Mouse (Mus musculus) lung, embryonic 14.5 days (tissue): ENCODE measurements around the gene Ppp1r16b. TPM values are rescaled to one million over a fixed set of nuclear protein-coding genes. Genes with fewer than 3 reads are reported as not detected.

Experiments
- ATAC-seq: fragments of 200-750 bp; cut with Nextera tagmentation; 2 replicates; pipeline ENCODE4 v1.8.0; 2017; ENCODE audit warnings: mild to moderate bottlenecking, moderate TSS enrichment, moderate library complexity; ENCODE audit not compliant: insufficient read depth
- DNase-seq: peaks from one replicate; pipeline ENCODE4 v3.0.0-alpha.2; 2015
- H3K27ac ChIP-seq: fragments of 300-500 bp; sonication (generic); 2 replicates; pipeline ENCODE4 v1.5.1; 2014; ENCODE audit warnings: low read depth, mild to moderate bottlenecking, moderate library complexity
- H3K27me3 ChIP-seq: fragments of 300-500 bp; sonication (generic); 2 replicates; pipeline ENCODE4 v1.6.1; 2014; ENCODE audit warnings: low read length, control low read depth; ENCODE audit not compliant: insufficient read depth
- H3K36me3 ChIP-seq: fragments of 300-500 bp; sonication (generic); 2 replicates; pipeline ENCODE4 v1.6.1; 2014; ENCODE audit warnings: control low read depth; ENCODE audit not compliant: insufficient read depth
- H3K4me1 ChIP-seq: fragments of 300-500 bp; sonication (generic); 2 replicates; pipeline ENCODE4 v1.6.1; 2014; ENCODE audit warnings: antibody characterized with exemption, control low read depth; ENCODE audit not compliant: insufficient read depth
- H3K4me2 ChIP-seq: fragments of 300-500 bp; sonication (generic); 2 replicates; pipeline ENCODE4 v1.6.1; 2014; ENCODE audit warnings: mild to moderate bottlenecking
- H3K4me3 ChIP-seq: fragments of 300-500 bp; sonication (generic); 2 replicates; pipeline ENCODE4 v1.5.1; 2014; ENCODE audit warnings: low read depth, low read length
- H3K9ac ChIP-seq: fragments of 300-500 bp; sonication (generic); 2 replicates; pipeline ENCODE4 v1.6.1; 2014
- H3K9me3 ChIP-seq: fragments of 300-500 bp; sonication (generic); 2 replicates; pipeline ENCODE4 v1.6.1; 2016; ENCODE audit warnings: low read depth, low read length, control low read depth
- CTCF ChIP-seq: IDR thresholded peaks from 2 replicates; pipeline ENCODE4 v1.5.1; 2016; ENCODE audit warnings: antibody characterized with exemption, low read depth
- WGBS: fragments of 180-500 bp; shearing (Covaris S2); extraction: QIAGEN DNeasy Blood & Tissue Kit; methylation state at CpG from one replicate; pipeline ENCODE4 v1.1.7; 2014; 5-methylcytosine and 5-hydroxymethylcytosine counted together
- polyA plus RNA-seq: library from polyadenylated mRNA; unstranded; fragments of >200 nt; fragmentation: Nextera tagmentation; extraction: Ambion mirVana; gene quantifications from 2 replicates; pipeline ENCODE4 v1.2.1, GENCODE M21; 2014

Gene Ppp1r16b
- polyA plus RNA-seq, 1 experiment from 2014 or later, result 17.6 TPM

GRCm38 (mm10) chr2:158711929-158712751 lies 46.9 kb downstream of the Ppp1r16b start:
- DNase-seq (peak; percentile 71), ATAC-seq (peak; percentile 39; the same call in 1 of the 2 replicates)
- Histone ChIP-seq H3K36me3 (no peaks in the 10 kb centered on the region), H3K9me3 (no peaks in the 10 kb centered on the region), H3K4me1 (0 out of 2 replicates have a peak, but pooled peaks cover 3% of the 10 kb centered on the region), H3K4me2 (no peak overlapping the region), H3K4me3 (no peak overlapping the region), H3K9ac (no peak overlapping the region), H3K27ac (no peak overlapping the region), H3K27me3 (no peaks in the 10 kb centered on the region)
- WGBS, result 38% methylated on average over 12 of the region's 12 CpGs
- TF ChIP-seq CTCF, result no peak

GRCm38 (mm10) chr2:158714826-158715225 lies 49.6 kb downstream of the Ppp1r16b start:
- H3K9ac ChIP-seq, result no peak overlapping the region
- no peak for ATAC-seq
- WGBS, result 70% methylated on average over 6 of the region's 6 CpGs
- no peaks in the 10 kb centered on the region for H3K9me3 ChIP-seq
- no peak overlapping the region for H3K4me3 ChIP-seq
- no peak for TF ChIP-seq CTCF
- DNase-seq, result no peak
- 0 out of 2 replicates have a peak, but pooled peaks cover 3% of the 10 kb centered on the region for H3K4me1 ChIP-seq
- H3K27me3 ChIP-seq, result no peaks in the 10 kb centered on the region
- no peak overlapping the region for H3K4me2 ChIP-seq
- no peaks in the 10 kb centered on the region for H3K36me3 ChIP-seq
- no peak overlapping the region for H3K27ac ChIP-seq

- Histone ChIP-seq H3K4me2 (no peak overlapping the region), H3K27ac (no peak overlapping the region), H3K27me3 (no peaks in the 10 kb centered on the region), H3K4me3 (no peak overlapping the region), H3K9ac (no peak overlapping the region), H3K9me3 (no peaks in the 10 kb centered on the region), H3K4me1 (0 out of 2 replicates have a peak, but pooled peaks cover 3% of the 10 kb centered on the region), H3K36me3 (no peaks in the 10 kb centered on the region)
- TF ChIP-seq CTCF, result no peak
- DNase-seq (no peak), ATAC-seq (peak; percentile 71; the same call in 1 of the 2 replicates)
- WGBS, result 14% methylated on average over 5 of the region's 5 CpGs
These were observed 50.9 kb downstream of the Ppp1r16b start for GRCm38 (mm10) chr2:158716066-158716465.

- DNase-seq, result no peak
- no peak for TF ChIP-seq CTCF
- WGBS, result 76% methylated on average over 5 of the region's 5 CpGs
- Histone ChIP-seq H3K9me3 (no peaks in the 10 kb centered on the region), H3K4me3 (no peak overlapping the region), H3K4me2 (no peak overlapping the region), H3K27ac (no peak overlapping the region), H3K27me3 (no peaks in the 10 kb centered on the region), H3K9ac (no peak overlapping the region), H3K4me1 (no peaks in the 10 kb centered on the region), H3K36me3 (no peaks in the 10 kb centered on the region)
- no peak for ATAC-seq
These were observed 52.6 kb downstream of the Ppp1r16b start for GRCm38 (mm10) chr2:158717551-158718418.

- no peaks in the 10 kb centered on the region for H3K36me3 ChIP-seq
These were observed 53.8 kb downstream of the Ppp1r16b start for GRCm38 (mm10) chr2:158718816-158719549.

GRCm38 (mm10) chr2:158720715-158721370 lies 55.6 kb downstream of the Ppp1r16b start:
- Histone ChIP-seq H3K4me2 (no peak overlapping the region), H3K27me3 (no peaks in the 10 kb centered on the region), H3K4me3 (no peak overlapping the region), H3K4me1 (peaks cover 7% of the 10 kb centered on the region), H3K9ac (no peak overlapping the region), H3K36me3 (no peaks in the 10 kb centered on the region), H3K9me3 (no peaks in the 10 kb centered on the region), H3K27ac (no peak overlapping the region)
- DNase-seq (no peak), ATAC-seq (no peak)
- TF ChIP-seq CTCF, result no peak
- 66% methylated on average over 16 of the region's 16 CpGs for WGBS

More at GRCm38 (mm10) chr2:158718816-158719549, 53.8 kb downstream of the Ppp1r16b start:
- ATAC-seq (no peak), DNase-seq (no peak)
- 71% methylated on average over 12 of the region's 12 CpGs for WGBS
- Histone ChIP-seq H3K9me3 (no peaks in the 10 kb centered on the region), H3K4me1 (peaks cover 7% of the 10 kb centered on the region), H3K27ac (no peak overlapping the region), H3K4me3 (no peak overlapping the region), H3K9ac (no peak overlapping the region), H3K4me2 (no peak overlapping the region), H3K27me3 (no peaks in the 10 kb centered on the region)
- TF ChIP-seq CTCF, result no peak
